Mouse (Mus musculus) kidney, postnatal 4 days (tissue): Measurements from ENCODE around the gene Ankrd63.

Source experiments
- DNase-seq, 2 experiments: peaks; one replicate each; pipeline ENCODE4 v3.0.0; 2021; ENCODE audit warnings: mixed read lengths in 2 of 2

Ankrd63 gene

DNA sequence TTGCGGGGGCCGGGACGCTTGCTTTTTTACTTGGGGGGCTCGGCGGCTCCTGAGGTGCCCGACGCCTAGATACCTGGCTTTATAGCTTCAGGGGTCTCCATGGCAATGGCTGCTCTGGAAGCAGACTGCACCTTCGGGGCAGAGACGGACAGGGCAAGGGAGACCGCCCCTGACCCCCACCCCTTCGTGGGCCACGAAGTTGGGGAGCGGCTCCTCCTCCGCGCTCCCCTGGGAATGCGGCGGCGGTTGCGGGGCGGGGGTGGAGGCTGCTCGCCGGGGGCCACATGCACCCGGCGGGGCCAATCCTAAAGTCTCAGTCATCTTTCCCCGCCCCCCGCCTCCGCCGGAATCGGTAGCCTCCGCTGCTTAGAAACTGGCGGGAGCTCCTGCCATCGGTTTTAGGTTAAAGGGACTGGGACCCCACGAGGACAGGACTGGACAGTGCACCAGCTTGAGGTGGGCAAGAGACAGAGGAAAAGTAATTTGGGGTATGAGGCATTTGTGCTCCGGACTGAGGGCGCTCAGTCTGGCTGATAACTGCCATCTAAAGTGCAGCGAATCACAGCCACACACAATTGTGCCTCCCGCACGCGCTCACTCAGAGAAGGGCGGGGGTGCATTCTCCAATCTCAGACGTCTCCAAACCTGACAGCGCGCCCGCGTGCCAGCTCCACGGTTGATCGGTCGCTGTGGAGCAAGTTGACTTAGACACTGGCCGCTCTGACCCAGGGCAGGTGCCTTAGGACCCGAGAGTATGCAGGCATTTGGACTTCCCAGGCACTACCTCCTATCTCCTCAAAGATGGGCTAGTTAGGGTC, at the start of gene Ankrd63:
Gene Ankrd63 (minus strand): TSS at position 51 of the 818 bp plus-strand sequence.
- DNase-seq, result peak; percentile 41 to 53

DNA sequence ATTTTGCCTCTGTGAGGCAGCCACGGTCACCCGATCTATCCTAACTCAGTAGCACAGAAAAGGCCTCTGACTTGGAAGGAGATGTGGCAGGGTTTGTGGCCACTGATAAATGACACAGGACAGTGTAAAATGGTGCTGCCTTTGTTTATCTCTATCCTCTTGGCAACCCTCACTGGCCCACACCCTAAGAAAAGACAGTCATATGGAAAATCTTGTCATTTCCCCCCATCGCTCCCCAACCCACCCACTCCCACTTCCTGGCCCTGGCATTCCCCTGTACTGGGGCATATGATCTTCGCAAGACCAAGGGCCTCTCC, 49.0 kb upstream of the Ankrd63 start:
- no peak for DNase-seq

DNA sequence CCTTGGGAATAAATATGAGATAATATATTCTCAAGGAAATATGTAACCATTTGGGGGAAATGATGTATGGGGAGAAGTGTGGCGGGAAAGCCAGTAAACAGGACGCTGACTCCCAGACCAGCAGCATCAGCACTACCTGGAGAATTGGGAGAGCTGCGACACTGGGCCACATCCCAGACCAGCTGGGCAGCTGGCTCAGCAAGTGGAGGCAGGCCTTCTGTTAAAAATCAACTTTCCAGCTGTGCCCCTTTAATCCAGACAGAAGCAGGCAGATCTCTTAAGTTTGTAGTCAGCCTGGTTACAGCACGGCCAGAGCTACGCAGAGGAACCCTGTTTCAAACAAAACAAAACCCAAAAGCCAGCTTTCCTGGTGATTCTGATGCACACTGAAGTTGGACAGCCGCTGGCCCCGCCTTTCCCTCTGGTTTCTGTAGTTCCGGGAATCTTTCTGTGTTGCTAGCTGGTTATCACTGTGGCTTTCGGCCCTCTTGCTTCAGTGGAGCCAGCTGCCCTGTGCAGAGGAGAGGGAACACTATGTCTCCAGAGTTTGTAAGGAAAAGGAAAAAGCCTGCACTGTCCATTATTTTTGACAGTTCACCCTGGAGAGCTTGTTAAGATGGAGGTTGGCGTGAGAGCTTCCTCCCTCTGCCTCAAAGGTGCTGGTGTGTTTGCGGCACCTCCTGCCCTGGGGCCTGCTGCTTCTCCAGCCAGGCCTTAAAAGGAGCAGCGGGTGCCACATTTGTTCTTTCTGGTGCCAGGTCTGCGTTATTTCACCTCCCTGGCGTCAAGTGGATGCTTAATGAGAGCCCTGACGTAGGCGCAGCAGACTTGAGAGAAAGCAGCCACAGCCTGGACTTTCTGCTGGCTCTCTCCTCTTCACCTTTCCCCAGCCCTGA, 48.4 kb upstream of the Ankrd63 start:
- peak in 1 of 2 experiments; percentile 1 for DNase-seq

DNA sequence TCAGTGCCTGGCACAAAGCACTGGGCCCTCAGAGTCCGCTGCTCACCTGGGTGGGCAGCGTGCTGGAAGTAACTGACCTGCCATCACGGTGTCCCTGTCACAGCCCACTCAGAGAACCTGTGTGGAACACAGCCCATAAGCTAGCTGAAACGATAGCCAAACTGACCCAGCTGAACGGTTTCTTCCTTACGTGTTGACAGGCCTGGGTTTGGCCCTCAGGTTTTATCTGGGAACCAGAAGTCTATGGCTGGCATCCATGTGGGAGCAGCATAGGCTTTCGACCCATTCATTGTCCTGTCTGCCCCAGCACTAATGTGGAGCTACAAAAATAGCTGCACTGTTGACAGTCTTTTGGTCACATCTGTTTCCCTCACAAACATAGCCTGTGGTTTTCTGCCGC, 46.7 kb upstream of the Ankrd63 start:
- DNase-seq, result no peak

DNA sequence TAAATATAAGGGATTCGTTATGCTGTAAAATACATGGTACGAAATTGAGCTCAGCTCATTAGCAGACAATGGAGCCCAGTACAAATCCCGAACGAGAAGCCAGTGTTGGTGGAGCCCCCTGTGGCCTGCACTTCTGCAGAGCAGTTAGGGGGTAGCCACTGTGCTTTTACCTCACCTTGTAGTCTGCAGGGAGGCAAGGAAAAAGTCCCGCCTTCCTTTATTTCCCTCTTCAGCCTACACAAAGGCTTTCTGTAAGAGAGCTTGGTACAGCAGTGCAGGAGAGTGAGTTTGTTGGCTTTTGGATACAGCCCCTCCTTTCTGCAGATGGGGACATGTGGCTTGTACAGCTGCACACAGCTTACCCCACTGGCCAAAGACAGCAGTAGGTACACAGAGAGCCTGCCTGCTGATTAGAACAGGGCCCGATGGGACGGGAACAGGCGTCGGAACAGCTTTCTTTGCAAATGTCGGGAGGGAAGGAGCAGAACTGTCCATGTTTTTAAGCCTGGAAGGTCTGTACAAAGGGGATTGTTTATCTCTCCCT, 45.6 kb upstream of the Ankrd63 start:
- DNase-seq, result no peak

DNA sequence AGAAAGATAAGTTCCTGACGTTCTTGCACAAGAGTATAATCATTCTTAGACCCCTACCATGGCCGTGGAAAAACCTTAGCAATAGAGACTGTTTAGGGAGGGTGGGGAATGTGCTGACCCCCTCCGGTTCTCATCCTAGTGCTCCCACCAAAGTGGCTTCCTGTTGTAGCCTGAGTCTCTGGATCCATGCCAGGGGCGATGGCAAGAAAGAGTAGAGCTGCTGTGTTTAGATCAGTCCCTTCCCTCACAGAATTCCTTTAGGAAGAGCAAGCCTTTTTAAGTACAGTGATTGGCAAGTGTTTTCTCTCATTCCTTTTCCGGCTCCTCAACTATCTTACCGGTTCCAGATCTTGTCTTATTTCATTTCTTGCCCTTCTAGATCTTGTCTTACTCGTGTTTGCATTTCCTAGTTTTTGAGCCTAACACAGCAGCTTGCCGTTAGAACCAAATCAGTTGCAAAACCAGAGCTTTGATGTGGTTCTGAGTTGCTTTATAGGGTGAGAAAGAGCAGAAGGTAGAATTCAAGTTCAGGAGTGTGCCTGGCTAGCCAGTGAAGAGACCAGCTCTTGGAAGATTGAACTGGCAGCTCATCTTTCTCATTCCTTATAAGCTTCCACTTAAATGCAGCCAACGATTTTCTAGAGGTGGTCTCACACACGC, 43.7 kb upstream of the Ankrd63 start:
- peak; percentile 60 to 65 for DNase-seq

DNA sequence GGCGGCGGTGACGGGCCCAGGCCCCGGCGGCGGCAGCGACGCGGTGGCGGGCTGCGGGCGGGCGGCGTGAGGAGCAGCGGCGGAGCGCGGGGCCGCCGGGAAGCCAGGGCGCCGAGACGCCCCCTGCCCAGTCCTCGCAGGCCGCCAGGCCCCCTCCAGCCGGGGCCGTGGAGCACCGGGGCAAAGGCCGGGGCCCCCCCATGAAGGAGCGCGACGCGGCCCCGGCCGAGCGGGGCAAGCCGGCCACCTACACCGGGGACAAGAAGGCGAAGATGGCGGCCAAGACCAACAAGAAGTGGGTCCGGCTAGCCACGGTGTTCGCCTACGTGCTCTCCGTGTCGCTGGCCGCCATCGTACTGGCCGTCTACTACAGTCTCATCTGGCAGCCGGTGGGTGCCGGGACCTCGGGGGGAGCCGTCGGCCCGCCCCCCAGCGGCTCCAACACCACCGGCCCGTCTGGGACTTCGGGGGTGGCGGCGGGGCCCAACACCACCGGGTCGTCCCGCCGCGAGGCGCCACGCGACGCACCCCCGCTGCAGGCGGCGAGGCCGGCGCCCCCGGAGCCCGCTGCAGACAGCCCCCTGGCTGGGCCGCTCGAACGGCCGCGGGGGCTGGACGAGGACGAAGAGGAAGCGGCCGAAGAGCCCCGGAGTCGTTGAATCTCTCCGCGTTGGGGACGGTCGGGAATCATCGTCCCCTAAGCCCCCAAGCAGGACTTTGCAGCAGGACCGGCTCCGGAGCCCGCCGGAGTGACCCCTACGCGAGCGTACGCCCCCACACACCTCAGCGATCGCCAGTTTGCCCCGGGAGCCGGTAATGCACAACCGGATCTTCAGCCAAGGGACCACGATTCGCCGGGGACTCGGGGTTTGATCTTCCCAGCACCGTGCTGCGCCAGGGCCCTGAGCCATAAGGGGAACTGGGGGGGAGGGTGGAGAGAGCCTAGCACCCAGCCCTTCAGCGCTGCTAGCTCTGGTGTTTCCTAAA, 42.4 kb upstream of the Ankrd63 start:
- peak; percentile 50 to 72 for DNase-seq

DNA sequence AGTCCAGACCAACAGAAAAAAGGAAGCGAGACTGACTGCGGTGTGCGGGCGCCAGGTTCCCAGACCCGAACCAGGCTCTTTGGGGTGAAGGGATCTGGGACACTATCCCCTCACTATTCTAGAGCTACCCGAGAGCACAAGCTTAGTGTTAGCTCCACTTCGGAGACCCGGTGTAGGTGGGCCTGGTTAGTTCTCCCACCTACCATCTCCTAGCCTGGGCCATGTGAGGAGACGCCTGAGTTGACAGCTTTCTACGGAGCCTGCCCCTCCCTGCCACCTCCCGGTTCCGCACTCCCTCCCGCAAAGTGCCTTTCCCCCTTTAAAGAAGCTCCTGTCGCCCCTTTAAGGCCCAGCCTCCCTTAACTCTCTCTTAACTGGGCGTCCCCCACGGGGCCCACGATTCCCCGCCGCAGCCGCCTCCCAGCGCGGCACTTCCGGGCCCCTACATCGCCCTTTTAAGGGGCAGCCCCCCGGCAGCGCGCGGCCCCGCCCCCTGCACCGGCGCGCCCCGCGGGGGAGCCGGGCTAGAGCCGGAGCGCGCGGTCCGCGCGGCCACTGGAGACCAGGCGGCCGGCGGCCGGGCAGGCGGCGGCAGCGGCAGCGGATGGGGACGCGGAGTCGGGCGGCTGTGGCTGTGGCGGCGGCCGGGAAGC, 41.6 kb upstream of the Ankrd63 start, which contains the start of gene Inafm2:
Gene Inafm2 (plus strand): TSS at position 527 of the 653 bp plus-strand sequence.
- peak; percentile 89 to 94 for DNase-seq

DNA sequence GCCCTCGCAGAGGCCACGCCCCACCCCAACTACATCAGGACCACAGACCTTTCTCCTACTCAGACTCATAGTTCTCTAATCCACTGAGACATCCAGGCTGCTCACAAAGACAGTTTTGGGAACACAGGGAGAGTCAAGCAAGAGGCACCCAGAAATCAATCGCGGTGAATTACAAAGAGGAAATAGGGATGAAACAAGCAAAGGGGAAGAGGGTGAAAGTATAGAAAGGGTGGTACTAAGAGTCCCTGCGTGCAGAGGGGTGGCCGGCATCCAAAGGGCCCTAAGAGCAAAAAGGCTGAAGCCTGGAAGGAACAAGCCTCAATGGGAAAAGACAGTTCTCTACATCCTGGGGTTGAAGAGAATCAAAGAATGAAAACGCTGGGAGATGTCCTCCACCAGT, 40.9 kb upstream of the Ankrd63 start:
- DNase-seq, result no peak

DNA sequence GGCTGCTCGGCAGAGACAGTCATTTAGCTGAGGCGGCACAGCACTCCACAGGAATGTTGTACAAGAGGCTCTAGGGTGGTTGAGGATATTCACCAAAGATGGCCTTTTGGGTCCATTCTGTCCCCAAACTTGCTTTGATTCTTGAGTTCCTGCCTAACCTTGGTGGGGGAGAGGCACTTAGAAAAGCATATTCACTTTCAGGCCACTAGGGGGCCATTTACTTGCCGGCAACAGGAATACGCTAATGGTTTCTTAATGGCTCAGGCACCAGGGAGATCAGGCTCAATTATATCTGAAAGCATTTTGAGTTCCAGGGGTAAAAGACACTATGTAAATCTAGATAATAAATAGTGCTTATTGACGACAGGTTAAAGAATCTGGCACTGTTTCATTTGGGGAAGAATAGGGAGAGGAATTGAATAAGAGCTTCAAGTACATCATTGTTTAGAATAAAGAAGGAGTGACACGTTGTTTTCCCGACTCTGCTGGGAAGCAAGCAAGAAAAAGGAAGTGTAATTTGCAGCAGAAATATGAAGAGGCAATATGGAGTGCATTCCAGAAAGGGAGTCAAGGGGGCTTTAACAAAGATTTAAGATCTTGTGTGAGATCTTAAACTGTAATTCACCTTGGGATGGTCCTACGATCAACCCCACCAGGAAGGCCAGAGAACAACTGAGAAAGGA, 39.6 kb upstream of the Ankrd63 start:
- DNase-seq, result no peak

DNA sequence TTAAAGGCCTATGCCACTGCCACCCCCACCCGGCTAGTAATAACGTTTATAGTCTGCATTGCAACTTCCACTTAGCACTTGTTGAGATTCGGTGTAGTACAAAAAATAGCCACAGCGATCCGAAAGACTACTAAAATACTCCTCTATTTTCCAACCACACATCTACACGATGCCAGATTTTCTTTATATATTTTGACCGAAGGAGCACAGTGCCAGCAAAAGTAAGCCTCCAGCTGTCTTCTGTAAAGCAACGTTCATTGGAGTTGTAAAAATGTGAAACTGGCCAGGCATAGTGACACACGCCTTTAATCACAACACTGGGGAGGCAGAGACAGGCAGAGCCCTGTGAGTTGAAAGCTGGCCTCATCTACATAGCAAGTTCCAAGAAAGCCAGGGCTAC, 37.4 kb upstream of the Ankrd63 start:
- DNase-seq, result no peak

DNA sequence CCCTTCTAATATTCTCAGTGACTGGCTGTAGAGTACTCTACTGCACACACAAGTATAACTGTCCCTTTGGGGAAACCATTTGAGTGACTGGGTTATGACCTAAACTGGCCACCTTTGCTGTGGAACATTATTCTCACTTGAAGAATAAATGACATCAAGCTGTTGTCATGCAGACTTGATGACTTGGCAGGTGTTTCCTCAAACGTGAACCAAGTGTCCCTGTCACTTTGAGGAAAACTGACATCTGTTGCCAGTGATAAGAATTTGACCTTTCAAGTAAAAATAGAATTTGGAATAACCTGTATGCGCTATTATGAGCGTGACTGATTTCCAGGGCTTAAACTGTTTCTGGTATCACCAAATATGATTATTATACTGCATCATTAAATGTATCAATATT, 36.6 kb upstream of the Ankrd63 start:
- DNase-seq, result no peak

DNA sequence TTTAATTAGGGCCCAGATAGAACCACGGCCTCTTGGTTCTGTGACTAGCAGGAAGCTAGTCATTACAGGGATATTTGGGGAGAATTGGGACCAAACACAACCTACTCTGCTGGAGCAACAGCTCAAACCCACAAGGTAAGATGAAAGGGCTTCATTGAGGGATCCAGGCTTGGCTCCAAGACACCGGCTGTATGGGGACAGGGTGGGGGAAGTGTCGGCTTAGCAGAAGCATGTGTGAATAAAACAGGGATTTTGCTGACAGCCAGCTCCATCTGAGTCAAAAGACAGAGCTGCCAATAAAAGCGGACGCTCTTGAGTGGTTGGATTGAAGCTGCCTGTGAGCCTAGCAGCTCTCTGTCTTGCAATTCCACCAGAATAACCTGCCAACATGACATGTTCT, 29.6 kb upstream of the Ankrd63 start:
- no peak for DNase-seq

DNA sequence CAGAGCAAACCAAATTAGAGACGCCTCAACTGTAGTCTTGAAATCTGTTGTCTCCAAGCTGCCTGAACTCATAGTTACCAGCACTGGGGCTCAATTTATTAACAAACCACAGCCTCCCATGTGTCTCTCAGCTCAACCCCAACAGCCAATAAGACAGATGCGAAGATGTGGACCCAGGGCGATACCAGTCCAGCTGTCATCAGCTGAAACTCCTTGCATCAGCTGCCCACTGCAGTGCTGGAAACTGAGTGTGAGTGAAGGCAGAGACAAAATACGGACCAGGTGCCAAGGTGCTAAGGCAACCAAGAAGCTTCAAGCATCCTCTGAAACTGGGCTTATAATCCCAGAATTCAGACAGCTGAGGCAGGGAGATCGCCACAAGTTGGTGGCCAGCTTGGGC, 28.2 kb upstream of the Ankrd63 start:
- no peak for DNase-seq

DNA sequence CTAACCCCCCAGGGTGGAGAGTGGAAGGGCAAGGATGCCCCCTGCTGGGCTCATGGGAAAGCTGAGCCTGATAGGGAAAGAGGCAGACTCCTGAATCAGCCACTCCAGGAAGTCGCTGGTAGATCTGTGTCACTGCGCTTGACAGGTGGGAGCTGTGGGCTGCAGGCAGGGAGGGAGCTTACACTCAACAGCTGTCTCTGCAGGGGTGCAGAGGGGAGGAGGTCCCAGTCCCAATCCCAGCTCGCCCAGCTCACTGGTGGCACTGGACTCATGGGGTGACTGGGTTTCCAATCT, 26.8 kb upstream of the Ankrd63 start:
- DNase-seq, result peak; percentile 87 to 89

DNA sequence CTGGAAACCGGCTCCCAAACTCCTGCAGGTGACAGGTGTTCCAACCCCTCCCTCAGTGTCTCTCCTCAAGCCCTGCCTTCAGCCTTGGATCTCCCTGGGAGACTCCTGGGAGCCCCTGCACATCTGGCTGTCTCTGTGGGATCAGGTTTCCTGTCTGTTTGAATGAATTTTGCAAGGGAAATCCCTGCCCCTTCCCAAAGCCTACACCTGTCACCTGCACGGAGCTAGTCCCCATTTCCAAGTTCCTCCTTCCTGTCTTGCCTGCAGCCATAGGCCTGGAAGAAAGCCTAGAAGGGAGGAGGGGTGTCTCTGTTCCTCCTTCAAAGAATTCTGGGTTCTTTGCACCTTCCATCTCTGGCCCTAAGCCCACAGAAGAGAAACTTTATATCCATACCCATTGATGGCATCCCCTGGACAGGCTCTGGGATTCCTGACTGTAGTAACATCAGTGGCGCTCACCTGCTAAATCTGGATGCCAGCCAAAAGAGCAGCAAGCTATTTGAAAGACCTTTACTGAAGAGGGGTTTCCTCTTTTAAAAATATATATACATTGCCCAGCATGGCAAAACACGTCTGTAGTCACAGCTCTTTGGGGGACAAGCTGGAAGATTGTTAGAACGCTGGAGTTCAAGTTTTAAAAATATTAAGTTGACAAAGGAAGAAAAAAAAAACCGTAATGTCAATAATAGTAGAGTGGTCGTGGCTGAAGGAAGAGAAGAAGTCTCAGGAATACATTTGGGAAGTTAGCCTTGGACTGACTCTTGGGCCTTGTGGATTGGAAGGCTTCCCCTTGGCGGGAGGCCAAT, 26.3 kb upstream of the Ankrd63 start:
- DNase-seq, result no peak

DNA sequence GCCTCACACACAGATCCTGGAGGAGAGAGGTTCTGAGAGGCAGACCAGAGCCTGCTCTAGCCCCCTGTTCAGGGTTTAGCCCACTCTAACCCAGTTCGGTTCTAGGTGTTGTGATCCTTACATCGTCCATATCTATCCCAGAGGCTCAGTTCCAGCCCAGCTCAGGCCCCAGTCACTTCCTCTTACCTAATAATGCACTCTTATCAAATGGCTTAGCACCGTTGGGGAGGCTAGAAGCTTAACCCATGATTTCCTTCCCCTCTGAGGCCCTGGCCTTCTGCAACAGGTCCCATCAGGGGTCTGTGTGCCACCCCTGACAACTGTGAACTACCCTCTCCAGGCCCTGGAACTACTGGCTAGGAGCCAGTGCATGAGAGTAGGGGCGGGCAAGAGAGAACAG, 25.4 kb upstream of the Ankrd63 start:
- DNase-seq, result no peak

DNA sequence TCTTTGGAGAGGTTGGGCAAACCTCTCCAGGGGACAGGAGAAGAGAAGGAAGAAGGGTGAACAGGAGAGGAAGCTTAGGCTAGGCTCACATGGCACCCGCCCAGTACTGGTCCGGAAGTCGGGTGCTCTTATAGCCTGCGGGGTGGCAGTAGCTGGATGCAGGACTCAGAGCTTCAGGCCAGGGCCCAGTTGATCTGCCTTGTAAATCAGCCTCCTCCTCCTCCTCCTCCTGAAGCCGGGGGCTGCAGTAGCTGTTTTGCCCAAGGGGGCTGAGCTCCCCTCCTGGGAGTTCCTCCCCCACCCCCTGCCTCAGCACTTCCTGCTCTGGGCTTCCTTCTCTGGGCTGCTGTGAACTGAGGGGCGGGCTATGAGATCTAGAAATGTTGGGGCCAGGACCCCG, 24.6 kb upstream of the Ankrd63 start, which contains the start of gene Plcb2:
Gene Plcb2 (minus strand): TSS at position 102 of the 400 bp plus-strand sequence.
- DNase-seq, result peak; percentile 65 to 70

DNA sequence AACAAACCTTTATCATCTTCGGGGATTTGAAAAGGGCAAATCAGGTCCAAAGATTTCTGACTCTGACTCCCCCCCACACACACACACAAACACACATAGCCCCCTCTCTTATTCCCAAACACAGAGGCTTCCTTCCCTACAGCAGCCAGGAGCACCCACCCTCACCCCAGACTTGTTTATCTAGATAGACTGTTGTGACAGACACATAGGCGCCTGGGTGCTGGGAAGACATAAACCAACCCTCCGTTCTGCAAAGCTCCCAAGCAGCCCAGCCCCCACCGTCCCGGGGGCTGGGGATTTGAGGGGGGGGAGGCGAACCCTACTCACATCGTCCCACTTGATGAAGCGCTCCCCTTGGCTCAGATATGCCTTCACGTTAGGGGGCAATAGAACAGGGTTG, 24.1 kb upstream of the Ankrd63 start:
- DNase-seq, result peak; percentile 50 to 58

DNA sequence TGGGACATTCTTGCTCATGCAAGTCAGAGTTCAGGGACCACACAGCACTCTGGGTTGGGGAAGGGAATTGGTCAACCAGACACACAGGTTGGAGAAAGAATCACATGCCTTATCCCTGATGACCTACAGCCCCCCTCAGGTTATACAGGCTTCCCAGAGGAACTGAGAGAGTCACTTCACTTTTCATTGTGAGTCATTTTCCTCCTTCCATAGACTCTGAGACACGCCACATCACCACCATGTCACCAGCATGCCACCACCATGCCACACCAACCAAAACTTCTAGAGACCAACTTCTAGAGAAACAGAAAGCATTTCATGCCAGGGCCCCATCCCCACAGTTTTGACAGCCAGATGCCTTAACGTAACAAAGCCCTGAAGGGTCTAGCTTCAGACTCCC, 23.1 kb upstream of the Ankrd63 start:
- no peak for DNase-seq
